Mouse (Mus musculus) sigmoid colon, adult 10 weeks (tissue): ENCODE measurements around the gene Serpinf1. TPM values are rescaled to one million over a fixed set of nuclear protein-coding genes. Genes with fewer than 3 reads are reported as not detected.

Source experiments
- polyA plus RNA-seq: library from polyadenylated mRNA; stranded (reverse); fragments of 350-450 nt; fragmentation: Illumina TruSeq; extraction: RNeasy Lipid Tissue Mini Kit (QIAGEN cat#74804); gene quantifications from one replicate; pipeline ENCODE4 v1.2.3, GENCODE M21; 2014; ENCODE audit warnings: low read depth, low replicate concordance

The Serpinf1 gene
- 1.6 TPM for polyA plus RNA-seq

DNA sequence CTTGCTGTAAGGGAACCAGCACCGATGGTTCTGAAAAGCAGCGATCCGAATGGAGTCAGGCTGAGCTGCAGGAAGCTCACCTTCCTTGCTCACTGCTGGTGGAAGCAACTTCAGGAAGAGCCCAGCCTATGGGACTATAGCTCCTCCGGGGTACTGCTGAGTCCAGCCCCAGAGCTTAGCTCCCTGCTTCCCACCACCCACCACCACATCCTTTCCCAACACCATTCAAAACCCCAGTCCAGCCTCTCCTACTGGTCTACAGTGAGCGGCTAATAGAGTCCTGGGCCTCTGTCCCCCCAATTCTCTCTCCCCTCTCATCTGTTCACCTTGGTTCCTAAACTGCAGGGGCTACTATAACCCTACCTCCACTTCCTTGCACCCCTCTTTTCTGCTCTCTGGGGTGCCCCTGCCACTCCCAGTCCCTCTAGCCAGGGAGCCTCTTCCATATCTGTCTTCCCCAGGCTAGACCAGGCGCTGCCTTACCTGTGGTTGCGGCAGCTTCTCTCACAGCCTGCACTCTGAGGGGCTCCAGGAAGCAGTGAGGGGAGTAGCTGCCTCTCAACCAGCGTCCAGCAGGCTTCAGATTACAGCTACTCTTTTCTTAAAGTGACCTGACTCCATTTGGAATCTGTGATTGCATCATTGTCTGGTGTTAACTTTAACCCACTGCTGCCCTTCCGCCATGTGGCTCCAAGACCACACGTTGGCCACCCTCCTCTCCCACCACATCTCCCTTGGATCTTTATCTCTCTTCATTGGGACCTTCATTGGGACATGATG, at the start of gene Serpinf1:
TSS of gene Serpinf1 (minus strand) at position 689 of the 780 bp plus-strand sequence.

DNA sequence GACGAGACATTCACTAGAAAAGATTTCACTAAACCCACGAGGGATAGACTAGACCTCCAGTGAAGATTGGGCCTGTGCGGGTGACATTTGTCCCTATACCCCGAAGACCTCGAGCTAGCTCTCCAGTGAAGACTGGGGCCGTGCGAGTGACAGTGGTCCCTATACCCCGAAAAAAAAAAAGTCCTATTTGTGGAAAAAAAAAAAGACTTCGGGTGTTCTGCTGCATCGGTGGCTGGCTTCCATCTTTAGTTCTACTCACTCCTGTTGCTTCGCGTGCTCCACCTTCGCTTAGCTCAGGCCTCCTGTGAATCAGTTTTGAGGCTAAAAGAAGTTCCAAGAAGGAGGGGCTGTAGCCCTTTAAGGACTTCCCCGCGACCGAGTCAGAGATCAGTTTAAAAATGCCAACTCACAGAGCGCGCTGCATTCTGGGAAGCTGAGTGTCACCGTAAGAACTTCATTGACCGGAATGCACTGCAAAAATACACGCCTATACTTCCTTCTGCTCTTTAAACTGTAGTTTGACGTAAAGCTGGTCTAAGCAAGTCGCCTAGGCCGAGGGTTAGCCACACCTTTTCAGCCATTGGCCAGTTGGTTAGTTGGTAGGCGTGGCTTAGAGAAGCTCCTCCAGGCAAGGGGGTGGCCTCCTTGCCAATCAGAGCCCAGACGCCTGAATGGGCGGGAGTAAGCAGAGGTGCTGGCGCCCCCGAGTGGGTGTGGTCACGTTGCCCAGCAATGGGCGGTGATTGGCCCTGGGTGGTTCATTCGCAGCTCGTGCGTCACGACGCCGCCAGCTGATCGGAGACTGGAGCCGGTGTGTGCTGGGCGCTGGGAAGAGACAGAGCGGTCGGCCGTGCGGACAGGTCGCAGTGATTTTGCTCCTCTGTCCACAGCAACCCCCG, 38.6 kb upstream of the Serpinf1 start, which contains the start of gene Tlcd2:
TSS of gene Tlcd2 (plus strand) at position 872 of the 899 bp plus-strand sequence.

DNA sequence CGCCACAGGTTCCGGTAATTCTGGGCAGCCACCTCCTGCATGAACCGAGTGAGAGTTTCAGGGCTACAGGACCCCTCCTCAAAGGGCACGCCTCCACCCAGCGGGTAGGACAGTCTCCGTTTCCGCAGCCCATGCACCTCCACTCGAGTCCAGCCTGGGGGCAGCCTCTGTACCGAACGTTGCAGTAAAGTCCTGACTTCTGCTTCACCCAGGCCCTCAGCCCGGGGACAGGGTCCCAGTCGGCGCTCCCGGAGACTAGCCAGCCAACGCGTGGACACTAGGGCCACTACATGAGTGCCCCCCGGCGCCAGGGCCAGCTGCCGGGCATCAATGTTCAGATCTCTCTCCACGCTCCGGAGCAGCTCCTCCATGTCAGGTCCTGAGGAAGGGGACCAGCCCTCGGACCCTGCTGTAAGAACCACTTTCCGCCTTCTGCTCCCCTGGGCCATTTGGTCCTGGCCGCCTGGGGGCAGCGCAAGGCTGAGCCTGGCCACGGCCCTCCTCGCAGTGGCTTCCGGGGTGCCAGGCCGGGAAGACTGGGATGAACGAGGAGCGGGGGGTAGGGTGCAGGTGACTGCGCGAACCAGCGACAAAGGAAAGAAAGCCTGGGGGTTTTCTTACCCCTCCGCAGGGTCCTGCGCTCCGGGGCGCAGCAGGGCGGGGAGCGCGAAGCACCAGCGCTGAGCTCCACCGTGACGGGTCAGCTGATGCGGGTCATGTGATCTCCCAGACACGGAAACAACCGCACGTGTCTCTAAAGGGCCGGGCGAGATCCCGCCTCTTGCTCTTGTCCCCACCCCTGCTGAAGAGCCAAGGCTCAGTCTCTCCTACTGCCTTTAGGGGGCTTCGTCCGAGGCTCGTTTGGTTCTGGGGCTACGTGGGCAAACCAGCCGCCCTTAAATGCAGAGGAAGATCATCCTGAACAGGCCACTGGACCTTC, 31.8 kb upstream of the Serpinf1 start, which contains the start of gene Wdr81:
TSS of gene Wdr81 (minus strand) at position 727 of the 940 bp plus-strand sequence.

DNA sequence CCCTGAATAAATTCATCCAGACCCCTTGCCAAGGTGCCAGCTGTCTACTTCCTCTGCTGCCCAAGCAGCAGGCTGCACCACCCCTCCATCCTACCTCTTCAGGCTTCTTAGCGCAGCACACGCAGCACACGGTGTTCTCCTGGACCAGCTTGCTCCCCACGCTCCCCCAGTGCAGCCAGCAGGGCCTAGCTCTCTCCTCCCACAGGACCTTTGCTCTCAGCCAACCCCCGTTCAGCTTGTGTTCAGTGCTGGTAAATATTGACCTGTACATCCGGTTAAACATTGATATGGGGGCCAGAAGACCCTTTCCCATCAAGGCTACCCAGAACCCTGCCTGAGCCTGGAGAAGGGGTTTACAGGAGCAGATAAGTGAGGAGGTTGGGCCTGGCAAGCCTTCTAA, 16.9 kb upstream of the Serpinf1 start, which contains the start of gene Serpinf2:
TSS of gene Serpinf2 (minus strand) at position 229 of the 400 bp plus-strand sequence.

Other genes starting within 250 kb of the Serpinf1 start
- gene Ovca2, start 243.9 kb downstream of the Serpinf1 start, polyA plus RNA-seq: 17.1 TPM
- 1.3 TPM for gene Dph1, start 231.5 kb downstream of the Serpinf1 start, polyA plus RNA-seq
- 1.6 TPM for gene Rtn4rl1, start 228.9 kb downstream of the Serpinf1 start, polyA plus RNA-seq
- gene Rpa1, start 74.4 kb downstream of the Serpinf1 start, polyA plus RNA-seq: 25.2 TPM
- 2.5 TPM for gene Smyd4, start 74.3 kb downstream of the Serpinf1 start, polyA plus RNA-seq
- gene Serpinf2, start 16.9 kb upstream of the Serpinf1 start, polyA plus RNA-seq: not detected
- gene Wdr81, start 32.0 kb upstream of the Serpinf1 start, polyA plus RNA-seq: 0.06 TPM
- 8.8 TPM for gene Tlcd2, start 39.0 kb upstream of the Serpinf1 start, polyA plus RNA-seq
- gene Prpf8, start 64.1 kb upstream of the Serpinf1 start, polyA plus RNA-seq: 28.1 TPM
- gene Rilp, start 87.4 kb upstream of the Serpinf1 start, polyA plus RNA-seq: 0.47 TPM
- gene Scarf1, start 90.8 kb upstream of the Serpinf1 start, polyA plus RNA-seq: not detected
- gene Slc43a2, start 109.0 kb upstream of the Serpinf1 start, polyA plus RNA-seq: 2.4 TPM
- gene Pitpna, start 165.4 kb upstream of the Serpinf1 start, polyA plus RNA-seq: 235 TPM
- 59.1 TPM for gene Inpp5k, start 208.3 kb upstream of the Serpinf1 start, polyA plus RNA-seq
- 8.8 TPM for gene Myo1c, start 227.8 kb upstream of the Serpinf1 start, polyA plus RNA-seq